ENCODE assay signal across 8 mouse cellular contexts in genomic region chr8:70868559-70869198, GRCm38 (mm10). TPM values are rescaled to one million over a fixed set of nuclear protein-coding genes. Genes with fewer than 3 reads are reported as not detected.
DNase-seq lines count a peak whose midpoint lies in the region; ATAC-seq and TF ChIP-seq lines count a peak whose summit lies in the region.

No protein-coding gene starts in this region.

- no peak for TF ChIP-seq EP300 in liver, embryonic 14.5 days (IDR thresholded peaks at IDR 0.05; ENCODE audit: low read depth)

- peaks cover 16% of the 10 kb centered on the region for H3K36me3 ChIP-seq in embryonic facial prominence, embryonic 10.5 days (replicated peaks)
- H3K36me3 ChIP-seq in liver, embryonic 14.5 days (replicated peaks; ENCODE audit: control insufficient read depth, insufficient read depth, low read depth): no peaks in the 10 kb centered on the region

- peak overlapping the region; percentile 80 for H3K27ac ChIP-seq in embryonic facial prominence, embryonic 10.5 days (replicated peaks)
- H3K27ac ChIP-seq in liver, embryonic 14.5 days: peak overlapping the region; percentile 20; the same call in 1 of the 2 replicates

- H3K27me3 ChIP-seq in embryonic facial prominence, embryonic 10.5 days (replicated peaks; ENCODE audit: low read depth, poor library complexity, severe bottlenecking): peaks cover 9% of the 10 kb centered on the region
- peaks cover 16% of the 10 kb centered on the region for H3K27me3 ChIP-seq in liver, embryonic 14.5 days (ENCODE audit: control insufficient read depth, insufficient read depth, low read length)

- peaks cover 71% of the 10 kb centered on the region for H3K4me1 ChIP-seq in embryonic facial prominence, embryonic 10.5 days
- peaks cover 15 to 20% of the 10 kb centered on the region in 2 experiments for H3K4me1 ChIP-seq in liver, embryonic 14.5 days (replicated peaks; ENCODE audit: control insufficient read depth in 2 of 2, insufficient read depth in 2 of 2, low read length in 1 of 2)

- peak; percentile 50 to 60 for DNase-seq in cerebellum, postnatal 10 days
- DNase-seq in embryonic facial prominence, embryonic 10.5 days (ENCODE audit: low spot score): peak; percentile 84
- peak; percentile 84 for DNase-seq in induced T-regulatory cell, adult 2 months (ENCODE audit: low read depth)
- peak; percentile 55 to 64 (median 62) for DNase-seq in liver, embryonic 14.5 days (ENCODE audit: low read depth in 3 of 3, low spot score in 3 of 3)
- DNase-seq in naive thymus-derived CD4-positive, alpha-beta T cell, adult 2 months (ENCODE audit: low read depth): peak; percentile 77
- peak; percentile 80 for DNase-seq in thymus, postnatal 14 days
- DNase-seq in frontal cortex, postnatal 36 days (ENCODE audit: low spot score in 2 of 2): no peak

- peak; percentile 47; the same call in 1 of the 2 replicates for TF ChIP-seq CTCF in liver, embryonic 14.5 days (IDR thresholded peaks at IDR 0.05; ENCODE audit: low read depth)

- WGBS in embryonic facial prominence, embryonic 10.5 days: 13% methylated on average over 40 of the region's 40 CpGs
- 40% methylated on average over 39 of the region's 40 CpGs for WGBS in liver, embryonic 14.5 days (ENCODE audit: insufficient replicate concordance)

- H3K4me3 ChIP-seq in embryonic facial prominence, embryonic 10.5 days: peak overlapping the region; percentile 49
- peak overlapping the region; percentile 2 to 34; a peak in 3 of 4 replicates for H3K4me3 ChIP-seq in liver, embryonic 14.5 days (ENCODE audit: insufficient read depth in 1 of 2, low read depth in 2 of 2, low read length in 2 of 2)

- no peak for ATAC-seq in cerebellum, adult (ENCODE audit: insufficient number of reproducible peaks, low FRiP score, low TSS enrichment)
- ATAC-seq in liver, embryonic 14.5 days (ENCODE audit: insufficient read depth): no peak

- no peaks in the 10 kb centered on the region for H3K9me3 ChIP-seq in embryonic facial prominence, embryonic 10.5 days
- H3K9me3 ChIP-seq in liver, embryonic 14.5 days (ENCODE audit: control insufficient read depth, low read length): no peaks in the 10 kb centered on the region

- peak overlapping the region; percentile 24; the same call in 1 of the 2 replicates for H3K9ac ChIP-seq in liver, embryonic 14.5 days (replicated peaks)

- H3K4me2 ChIP-seq in liver, embryonic 14.5 days (ENCODE audit: low read depth): peak overlapping the region; percentile 64

RNA-seq across cellular contexts. Expression of gene Ccdc124, which starts 5.1 kb away (rescaled TPM):
- polyA plus RNA-seq in embryonic facial prominence, embryonic 10.5 days (2016; fragmentation: Nextera tagmentation; extraction: Ambion mirVana): 173 and 179 TPM in 2 replicates
- polyA plus RNA-seq in liver, embryonic 14.5 days (2012; rRNA removed): 20.4 and 34.3 TPM in 2 replicates
- 54.1 and 56.3 TPM in 2 replicates for polyA plus RNA-seq in liver, embryonic 14.5 days (2014; fragmentation: Nextera tagmentation; extraction: Ambion mirVana)

RNA-seq across cellular contexts. Expression of gene Kcnn1, which starts 5.6 kb away (rescaled TPM):
- polyA plus RNA-seq in embryonic facial prominence, embryonic 10.5 days (2016; fragmentation: Nextera tagmentation; extraction: Ambion mirVana): 4.7 and 5.1 TPM in 2 replicates
- 0.27 and 0.34 TPM in 2 replicates for polyA plus RNA-seq in liver, embryonic 14.5 days (2012; rRNA removed)
- 0.08 and 0.17 TPM in 2 replicates for polyA plus RNA-seq in liver, embryonic 14.5 days (2014; fragmentation: Nextera tagmentation; extraction: Ambion mirVana)

RNA-seq across cellular contexts. Expression of gene Slc5a5, which starts 23.9 kb away (rescaled TPM):
- polyA plus RNA-seq in embryonic facial prominence, embryonic 10.5 days (2016; fragmentation: Nextera tagmentation; extraction: Ambion mirVana): 0.30 and 0.40 TPM in 2 replicates
- polyA plus RNA-seq in liver, embryonic 14.5 days (2012; rRNA removed): 0.06 and 0.10 TPM in 2 replicates
- polyA plus RNA-seq in liver, embryonic 14.5 days (2014; fragmentation: Nextera tagmentation; extraction: Ambion mirVana): 0.03 and 0.05 TPM in 2 replicates

RNA-seq across cellular contexts. Expression of gene Rpl18a, which starts 28.5 kb away (rescaled TPM):
- polyA plus RNA-seq in embryonic facial prominence, embryonic 10.5 days (2016; fragmentation: Nextera tagmentation; extraction: Ambion mirVana): 3,888 and 3,901 TPM in 2 replicates
- polyA plus RNA-seq in liver, embryonic 14.5 days (2012; rRNA removed): 2,449 and 2,899 TPM in 2 replicates
- 3,155 and 3,211 TPM in 2 replicates for polyA plus RNA-seq in liver, embryonic 14.5 days (2014; fragmentation: Nextera tagmentation; extraction: Ambion mirVana)

RNA-seq across cellular contexts. Expression of gene Arrdc2, which starts 29.2 kb away (rescaled TPM):
- 5.1 and 5.8 TPM in 2 replicates for polyA plus RNA-seq in embryonic facial prominence, embryonic 10.5 days (2016; fragmentation: Nextera tagmentation; extraction: Ambion mirVana)
- 33.9 and 35.0 TPM in 2 replicates for polyA plus RNA-seq in liver, embryonic 14.5 days (2012; rRNA removed)
- 9.5 and 14.3 TPM in 2 replicates for polyA plus RNA-seq in liver, embryonic 14.5 days (2014; fragmentation: Nextera tagmentation; extraction: Ambion mirVana)

Comparison
In these comparisons a context has a peak if more than half of its experiments do, and no peak if none do; other contexts are left out.
1. DNase-seq: peak in cerebellum, postnatal 10 days (2 of 2), embryonic facial prominence, embryonic 10.5 days (single experiment), induced T-regulatory cell, adult 2 months (single experiment), liver, embryonic 14.5 days (3 of 3), naive thymus-derived CD4-positive, alpha-beta T cell, adult 2 months (single experiment) and thymus, postnatal 14 days (single experiment); none in frontal cortex, postnatal 36 days (0 of 2).